Mouse (Mus musculus) CD4-positive helper T cell, adult 2 months (primary cell): ENCODE data around the gene Plcb3.
A peak's percentile ranks its signal among the peaks of the same experiment; 100 is the strongest.
"Not testable (repeated sequence)": the region's sequence is repeated elsewhere in the genome, so short reads cannot be mapped to it uniquely, and the experiment has no call there.

Source experiments
- DNase-seq: peaks from one replicate; pipeline ENCODE4 v3.0.0-alpha.2; 2012; ENCODE audit warnings: low read depth, missing footprints, low spot score

Plcb3 gene

DNA sequence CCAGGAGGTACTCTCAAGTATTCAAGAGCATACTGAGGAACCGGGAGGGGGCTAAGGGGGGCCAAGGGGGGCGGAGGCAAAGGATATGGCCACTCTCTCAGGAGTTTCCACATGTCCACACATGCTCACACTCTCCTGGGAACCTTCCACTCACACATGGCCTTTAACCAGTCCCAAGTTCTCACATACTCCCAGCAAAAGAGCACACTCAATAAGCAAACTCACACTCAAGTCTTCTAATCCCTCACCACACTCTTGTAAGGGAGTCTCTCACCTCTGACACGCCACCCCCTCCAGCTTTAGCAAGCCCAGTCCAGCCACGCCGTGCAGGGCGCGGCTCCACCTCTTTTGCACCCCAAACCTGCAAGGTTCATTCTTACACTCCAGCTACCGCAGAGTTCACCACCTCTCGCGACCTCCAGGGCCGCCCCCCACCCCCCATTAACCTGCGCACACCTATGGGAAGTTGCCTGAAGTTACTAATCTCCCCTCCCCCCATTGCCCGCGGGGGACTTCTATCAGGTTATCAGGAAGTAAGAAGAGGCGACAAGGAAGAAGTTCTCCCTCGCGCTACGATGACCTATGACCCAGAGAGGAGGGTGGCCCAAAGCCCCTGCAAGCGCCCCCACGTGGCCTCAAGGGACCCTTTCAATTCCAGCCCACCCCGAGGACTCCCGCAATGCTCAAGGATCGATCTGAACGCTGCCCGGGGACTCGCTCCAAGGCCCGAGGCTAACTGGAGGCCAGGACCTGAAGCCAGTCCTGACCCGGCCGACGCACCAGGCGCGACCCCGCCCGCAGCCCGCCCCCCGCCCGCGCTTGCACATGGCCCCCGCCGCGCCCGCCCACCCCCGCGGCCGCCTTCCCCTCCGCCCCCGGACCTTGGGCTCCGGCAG is 55.3 kb downstream of the Plcb3 start:
- peak; percentile 70 for DNase-seq

- DNase-seq, result no peak
Observed at GRCm38 (mm10) chr19:6919876-6920740, 56.2 kb downstream of the Plcb3 start.

DNA sequence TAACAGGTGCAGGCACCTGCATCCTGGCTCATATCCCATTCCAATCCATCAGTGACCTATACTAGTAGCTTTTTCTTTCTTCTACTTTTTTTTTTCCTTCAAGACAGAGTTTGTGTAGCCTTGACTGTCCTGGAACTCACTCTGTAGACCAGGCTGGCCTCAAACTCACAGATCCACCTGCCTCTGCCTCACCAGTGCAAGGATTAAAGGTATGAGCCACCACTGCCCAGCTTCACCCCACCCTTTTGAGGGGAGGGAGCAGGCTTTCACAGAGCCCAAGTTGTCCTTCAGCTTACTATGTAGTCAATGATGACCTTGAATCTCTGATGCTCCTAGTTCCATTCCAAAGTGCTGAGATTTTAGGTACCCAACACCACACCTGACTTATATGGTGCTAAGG is 56.8 kb downstream of the Plcb3 start:
- no peak for DNase-seq

GRCm38 (mm10) chr19:6918321-6918720 is 57.9 kb downstream of the Plcb3 start:
- DNase-seq, result no peak

- no peak for DNase-seq
Observed at GRCm38 (mm10) chr19:6916496-6916895, 59.8 kb downstream of the Plcb3 start.

DNA sequence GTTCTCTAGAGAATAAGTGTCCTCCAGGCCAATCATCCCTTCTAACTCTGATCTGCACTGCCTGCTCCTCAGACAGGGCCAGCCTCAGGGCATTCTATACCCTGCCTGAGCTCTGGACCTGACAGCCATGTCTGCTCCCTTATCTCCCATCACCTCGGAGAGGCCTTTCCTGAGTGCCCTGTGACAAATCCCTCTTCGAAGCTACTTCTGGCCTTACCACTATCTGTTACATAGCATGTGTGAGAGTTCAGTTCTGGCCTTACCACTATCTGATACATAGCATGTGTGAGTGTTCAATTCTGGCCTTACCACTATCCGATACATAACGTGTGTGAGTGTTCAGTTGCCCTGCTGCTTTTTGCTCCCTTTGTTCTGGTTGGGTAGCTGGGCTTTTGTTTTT is 61.0 kb downstream of the Plcb3 start:
- DNase-seq, result no peak

GRCm38 (mm10) chr19:6914540-6914939 is 61.7 kb downstream of the Plcb3 start:
- no peak for DNase-seq

GRCm38 (mm10) chr19:6913991-6914390 is 62.3 kb downstream of the Plcb3 start:
- DNase-seq, result no peak

- DNase-seq, result no peak
Observed at GRCm38 (mm10) chr19:6913036-6913435, 63.2 kb downstream of the Plcb3 start.

- no peak for DNase-seq
Observed at GRCm38 (mm10) chr19:6912205-6912970, 63.9 kb downstream of the Plcb3 start.

DNA sequence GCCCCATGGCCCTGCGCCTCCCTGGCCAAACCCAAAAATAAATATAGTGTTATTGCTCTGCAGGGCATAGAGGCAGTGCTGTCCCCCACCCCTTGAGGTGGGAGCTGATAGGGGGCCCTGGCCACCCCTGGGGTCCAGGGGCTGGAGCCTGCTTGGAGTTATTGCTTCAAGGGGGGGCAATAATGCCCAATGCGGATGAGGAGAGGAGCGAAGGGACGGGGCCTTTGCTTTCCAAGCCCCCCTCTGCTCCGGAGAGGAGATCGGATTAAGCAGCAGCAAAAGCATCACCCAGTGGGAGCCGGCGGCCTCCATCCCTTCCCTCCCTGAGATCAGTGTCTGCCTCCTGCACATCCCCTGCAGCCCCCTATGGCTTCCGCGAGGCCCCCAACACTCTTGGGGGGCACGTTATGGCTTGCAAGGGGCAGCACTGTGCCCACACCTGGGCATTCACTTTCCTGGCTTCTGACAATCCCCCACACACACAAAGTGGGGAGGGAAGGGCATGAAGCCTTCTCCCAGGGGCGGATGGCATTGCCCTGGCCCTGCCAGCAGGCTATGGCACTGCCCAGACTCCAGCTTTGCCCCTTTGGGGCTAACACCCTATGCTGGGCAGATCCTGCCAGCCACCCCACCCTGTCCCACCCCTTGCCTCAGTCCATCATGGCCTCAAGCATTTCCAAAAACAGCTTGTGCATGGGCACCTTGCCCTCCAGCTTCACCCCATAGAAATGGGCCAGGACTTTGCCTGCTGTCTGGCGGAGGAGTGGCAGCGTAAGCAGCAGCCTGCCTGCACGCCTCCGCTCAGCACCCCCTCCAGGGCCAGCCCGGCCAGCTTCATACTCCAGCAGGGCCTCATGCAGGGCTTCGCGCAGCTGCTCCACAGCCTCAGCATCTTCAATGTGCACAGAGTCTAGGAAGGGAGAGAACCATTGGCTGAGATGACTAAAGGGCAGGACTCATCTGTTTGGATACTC is 64.9 kb downstream of the Plcb3 start:
- no peak for DNase-seq

DNA sequence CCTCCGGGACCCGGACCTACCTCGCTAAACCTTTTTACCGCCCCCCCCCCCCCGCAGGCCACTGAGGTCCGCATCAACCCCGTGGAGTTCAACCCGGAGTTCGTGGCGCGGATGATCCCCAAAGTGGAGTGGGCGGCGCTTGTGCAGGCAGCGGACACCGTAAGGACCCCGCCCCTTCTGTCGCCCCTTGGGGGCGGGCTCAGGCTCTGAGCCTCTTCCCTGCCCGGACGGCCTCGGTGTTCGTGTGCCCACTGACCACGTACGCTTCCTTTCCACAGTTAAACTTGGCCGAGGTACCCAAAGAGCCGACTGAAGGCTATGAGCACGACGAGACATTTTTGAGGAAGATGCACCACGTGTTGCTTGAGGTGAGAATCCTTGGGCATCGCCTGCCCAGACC is 66.0 kb downstream of the Plcb3 start:
- DNase-seq, result not testable (repeated sequence)

- peak; percentile 95 for DNase-seq
Observed at GRCm38 (mm10) chr19:6909507-6910289, 66.6 kb downstream of the Plcb3 start, which contains the start of the genes Trmt112 and Prdx5. Trmt112 (plus strand) TSS chr19:6909698. Prdx5 (minus strand) TSS chr19:6910106.

- DNase-seq, result no peak
Observed at GRCm38 (mm10) chr19:6909021-6909420, 67.2 kb downstream of the Plcb3 start.

DNA sequence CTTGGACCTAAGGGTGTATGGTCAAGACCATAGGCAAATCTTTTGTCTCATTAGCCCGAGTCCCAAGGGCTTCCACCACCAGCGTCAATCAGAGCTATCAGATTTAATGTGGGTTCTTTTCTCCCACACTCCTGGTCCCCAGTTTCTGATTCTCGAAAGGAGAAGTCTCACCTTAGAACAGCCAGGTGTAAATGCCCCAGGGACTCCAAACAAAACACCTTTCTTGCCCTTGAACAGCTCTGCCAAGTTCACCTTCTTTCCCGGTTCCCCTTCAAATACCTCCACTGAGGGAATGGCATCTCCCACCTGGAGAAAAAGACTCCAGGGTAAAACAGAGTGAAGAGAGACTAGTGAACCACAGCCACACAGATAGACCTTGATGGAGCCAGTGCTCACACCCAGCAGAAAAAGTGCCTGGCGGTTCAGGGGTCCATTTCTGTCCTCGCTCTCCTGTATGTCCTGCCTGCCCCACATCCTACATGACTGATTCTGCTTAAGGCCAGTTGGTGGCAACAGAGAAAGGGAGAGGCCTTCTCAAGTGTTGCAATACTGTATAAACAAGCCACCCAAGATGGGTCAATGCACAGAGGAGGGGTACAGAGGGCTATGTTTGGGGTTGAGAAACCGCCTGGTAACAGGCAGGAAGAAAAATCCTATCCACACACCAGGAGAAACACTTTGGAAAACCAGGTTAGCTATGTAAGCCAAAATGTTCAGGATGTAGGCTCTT is 68.3 kb downstream of the Plcb3 start:
- DNase-seq, result no peak

- no peak for DNase-seq
Observed at GRCm38 (mm10) chr19:6907094-6907493, 69.2 kb downstream of the Plcb3 start.

- DNase-seq, result no peak
Observed at GRCm38 (mm10) chr19:6906199-6906598, 70.1 kb downstream of the Plcb3 start.

DNA sequence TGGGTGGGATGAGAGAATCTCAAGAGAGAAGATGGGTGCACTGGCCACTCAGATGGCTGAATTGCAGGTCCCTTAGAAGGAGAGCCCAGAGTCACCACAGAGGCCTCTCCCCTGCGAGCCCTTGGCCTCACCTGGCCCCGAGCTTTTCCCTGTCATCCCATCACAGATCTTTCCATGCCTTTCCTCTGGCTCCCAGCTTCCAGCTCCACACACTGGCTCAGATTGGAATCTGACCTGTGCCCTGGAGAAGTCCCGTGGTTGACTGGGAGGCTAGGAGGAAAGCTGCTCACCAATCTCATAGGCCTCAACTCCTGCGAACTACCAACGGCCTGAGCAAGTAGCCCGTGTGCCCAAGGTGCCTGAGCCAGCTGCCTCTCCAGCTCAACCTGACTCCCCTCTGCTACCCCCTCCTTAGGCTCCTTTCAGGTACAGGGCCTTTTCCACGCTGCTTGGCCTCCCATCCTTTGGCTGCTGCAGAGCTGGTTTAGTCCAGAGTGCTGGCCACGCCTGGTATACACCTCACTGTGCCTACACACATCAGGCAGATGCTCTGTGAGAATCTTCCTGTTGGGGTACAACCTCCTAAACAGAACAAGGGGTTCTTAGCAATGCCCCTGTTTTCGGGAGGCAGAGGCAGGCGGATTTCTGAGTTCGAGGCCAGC is 70.6 kb downstream of the Plcb3 start:
- no peak for DNase-seq
